Mouse (Mus musculus): ENCODE results near the gene Slc25a35. TPM values are rescaled to one million over a fixed set of nuclear protein-coding genes. Genes with fewer than 3 reads are reported as not detected.

Gene Slc25a35
- total RNA-seq, 1 experiment from 2014 or later, result 0.38 TPM

Other genes starting within 250 kb of the Slc25a35 start
- gene Ndel1, start 96.3 kb upstream of the Slc25a35 start, total RNA-seq (2017), result 152 to 252 TPM (median 234 TPM) in 3 replicates
- not detected in 3 replicates for gene Rnf222, start 79.6 kb upstream of the Slc25a35 start, total RNA-seq (2017)
- gene Rpl26, start 66.5 kb upstream of the Slc25a35 start, total RNA-seq (2017), result 2,881 to 4,104 TPM (median 3,946 TPM) in 3 replicates
- gene Odf4, start 41.0 kb upstream of the Slc25a35 start, total RNA-seq (2017), result not detected in 3 replicates
- gene Arhgef15, start 10.7 kb upstream of the Slc25a35 start, total RNA-seq (2017), result not detected in 3 replicates
- gene Rangrf, start 7.1 kb downstream of the Slc25a35 start, total RNA-seq (2017), result 1.9 to 10.1 TPM (median 2.6 TPM) in 3 replicates
- 7.1 to 9.6 TPM (median 7.4 TPM) in 3 replicates for gene Pfas, start 40.3 kb downstream of the Slc25a35 start, total RNA-seq (2017)
- gene Ctc1, start 47.8 kb downstream of the Slc25a35 start, total RNA-seq (2017), result 4.1 to 16.3 TPM (median 12.3 TPM) in 3 replicates
- 1.1 to 8.3 TPM (median 4.8 TPM) in 3 replicates for gene Aurkb, start 77.5 kb downstream of the Slc25a35 start, total RNA-seq (2017)
- 12.4 to 16.1 TPM (median 13.3 TPM) in 3 replicates for gene Borcs6, start 91.6 kb downstream of the Slc25a35 start, total RNA-seq (2017)
- gene Tmem107, start 102.7 kb downstream of the Slc25a35 start, total RNA-seq (2017), result 1.1 TPM in 1 of 3 replicates, not detected in the others
- gene Vamp2, start 120.4 kb downstream of the Slc25a35 start, total RNA-seq (2017), result 13.1 to 89.9 TPM (median 23.6 TPM) in 3 replicates
- gene Per1, start 127.1 kb downstream of the Slc25a35 start, total RNA-seq (2017), result 44.9 to 89.7 TPM (median 81.1 TPM) in 3 replicates
- gene Hes7, start 152.3 kb downstream of the Slc25a35 start, total RNA-seq (2017), result 0.49 TPM in 1 of 3 replicates, not detected in the others
- not detected in 3 replicates for gene 9130213A22Rik, start 154.5 kb downstream of the Slc25a35 start, total RNA-seq (2017)
- gene Aloxe3, start 157.8 kb downstream of the Slc25a35 start, total RNA-seq (2017), result 0.32 to 0.57 TPM in 2 of 3 replicates, not detected in the other
- not detected in 3 replicates for gene Alox12b, start 188.9 kb downstream of the Slc25a35 start, total RNA-seq (2017)
- gene Alox8, start 229.7 kb downstream of the Slc25a35 start, total RNA-seq (2017), result 1.4 to 2.3 TPM (median 1.5 TPM) in 3 replicates

Measured in monocyte, adult 5-6 weeks (primary cell).